Mouse (Mus musculus): ENCODE measurements around the gene Qtrt1. TPM values are rescaled to one million over a fixed set of nuclear protein-coding genes. Genes with fewer than 3 reads are reported as not detected.

The Qtrt1 gene
- 79.3 TPM for total RNA-seq (2023)

GRCm38 (mm10) chr9:21411669-21412550, at the start of gene Qtrt1:
TSS of gene Qtrt1 (plus strand) at chr9:21411837.

GRCm38 (mm10) chr9:21367357-21368111, 44.1 kb upstream of the Qtrt1 start, which contains the start of gene Ilf3:
TSS of gene Ilf3 (plus strand) at chr9:21367871.

GRCm38 (mm10) chr9:21424631-21425555, 13.3 kb downstream of the Qtrt1 start, which contains the start of gene Dnm2:
TSS of gene Dnm2 (plus strand) at chr9:21424908.

Other genes starting within 250 kb of the Qtrt1 start
- 0.92 TPM for gene Pde4a, start 246.1 kb upstream of the Qtrt1 start, total RNA-seq (2023)
- 37.0 TPM for gene Keap1, start 172.5 kb upstream of the Qtrt1 start, total RNA-seq (2023)
- gene S1pr5, start 163.4 kb upstream of the Qtrt1 start, total RNA-seq (2023), result not detected
- gene Atg4d, start 146.5 kb upstream of the Qtrt1 start, total RNA-seq (2023), result 56.6 TPM
- 126 TPM for gene Kri1, start 123.9 kb upstream of the Qtrt1 start, total RNA-seq (2023)
- 54.8 TPM for gene Cdkn2d, start 120.4 kb upstream of the Qtrt1 start, total RNA-seq (2023)
- 4.0 TPM for gene Ap1m2, start 99.5 kb upstream of the Qtrt1 start, total RNA-seq (2023)
- 390 TPM for gene Slc44a2, start 91.1 kb upstream of the Qtrt1 start, total RNA-seq (2023)
- 101 TPM for gene Ilf3, start 44.0 kb upstream of the Qtrt1 start, total RNA-seq (2023)
- 352 TPM for gene Dnm2, start 13.1 kb downstream of the Qtrt1 start, total RNA-seq (2023)
- gene Tmed1, start 98.4 kb downstream of the Qtrt1 start, total RNA-seq (2023), result 3.1 TPM
- gene AB124611, start 114.3 kb downstream of the Qtrt1 start, total RNA-seq (2023), result 98.0 TPM
- 73.5 TPM for gene Carm1, start 135.1 kb downstream of the Qtrt1 start, total RNA-seq (2023)
- gene Timm29, start 180.9 kb downstream of the Qtrt1 start, total RNA-seq (2023), result 26.6 TPM
- gene Yipf2, start 181.0 kb downstream of the Qtrt1 start, total RNA-seq (2023), result 8.5 TPM
- gene Smarca4, start 204.3 kb downstream of the Qtrt1 start, total RNA-seq (2023), result 87.8 TPM

All from CD8-positive naive resting alpha-beta T cell, adult 57 days (primary cell).